Mouse (Mus musculus) MEL (cell line): ENCODE data around the gene Cbln1.

ENCODE experiments used
- CTCF ChIP-seq, 3 experiments: IDR thresholded peaks in 2 of 3; conservative IDR thresholded peaks in 1 of 3; 2 replicates each; pipeline ENCODE4 v1.5.1; 2011 to 2012; ENCODE audit warnings: low read length in 3 of 3, low read depth in 2 of 3, mild to moderate bottlenecking in 2 of 3, improper control_type of control experiment in 1 of 3, inconsistent platforms in 1 of 3, mixed read lengths in 1 of 3, moderate library complexity in 1 of 3; ENCODE audit not compliant: control insufficient read depth in 1 of 3, insufficient read depth in 1 of 3, poor library complexity in 1 of 3, severe bottlenecking in 1 of 3
- EP300 ChIP-seq, 2 experiments: IDR thresholded peaks; 2 replicates each; pipeline ENCODE4 v1.6.1; 2011; ENCODE audit warnings: improper control_type of control experiment in 2 of 2, low read length in 2 of 2, low read depth in 1 of 2, mild to moderate bottlenecking in 1 of 2
- NELFE ChIP-seq: IDR thresholded peaks from 2 replicates; pipeline ENCODE4 v1.6.1; 2011; ENCODE audit warnings: low read depth, low read length, improper control_type of control experiment
- POLR2A ChIP-seq, 2 experiments: IDR thresholded peaks; 2 replicates each; pipeline ENCODE4 v1.6.1; 2011 to 2012; ENCODE audit warnings: low read length in 2 of 2, mild to moderate bottlenecking in 2 of 2, control low read depth in 1 of 2, improper control_type of control experiment in 1 of 2, low read depth in 1 of 2, moderate library complexity in 1 of 2; ENCODE audit not compliant: control insufficient read depth in 1 of 2, insufficient read depth in 1 of 2, poor library complexity in 1 of 2

GRCm38 (mm10) chr8:87466936-87467602 lies 5.3 kb downstream of the Cbln1 start:
- TF ChIP-seq POLR2A (IDR thresholded peaks at IDR 0.05; ENCODE audit: control insufficient read depth in 1 of 2, insufficient read depth in 1 of 2, low read depth in 1 of 2, low read length in 2 of 2, poor library complexity in 1 of 2) (no peak), CTCF (IDR thresholded peaks at IDR 0.05 in 2 of 3, conservative IDR thresholded peaks at IDR 0.05 in 1 of 3; ENCODE audit: control insufficient read depth in 1 of 3, insufficient read depth in 1 of 3, low read depth in 2 of 3, low read length in 3 of 3, poor library complexity in 1 of 3, severe bottlenecking in 1 of 3) (no peak), NELFE (no peak), EP300 (IDR thresholded peaks at IDR 0.05; ENCODE audit: low read depth in 1 of 2, low read length in 2 of 2) (no peak)
